Mouse (Mus musculus) left cerebral cortex, adult 9 months (tissue): Measurements from ENCODE around the gene Ddx18.

Source experiments
- DNase-seq, 2 experiments: peaks; one replicate each; pipeline ENCODE4 v3.0.0; 2022; ENCODE audit warnings: low spot score in 2 of 2

The Ddx18 gene

DNA sequence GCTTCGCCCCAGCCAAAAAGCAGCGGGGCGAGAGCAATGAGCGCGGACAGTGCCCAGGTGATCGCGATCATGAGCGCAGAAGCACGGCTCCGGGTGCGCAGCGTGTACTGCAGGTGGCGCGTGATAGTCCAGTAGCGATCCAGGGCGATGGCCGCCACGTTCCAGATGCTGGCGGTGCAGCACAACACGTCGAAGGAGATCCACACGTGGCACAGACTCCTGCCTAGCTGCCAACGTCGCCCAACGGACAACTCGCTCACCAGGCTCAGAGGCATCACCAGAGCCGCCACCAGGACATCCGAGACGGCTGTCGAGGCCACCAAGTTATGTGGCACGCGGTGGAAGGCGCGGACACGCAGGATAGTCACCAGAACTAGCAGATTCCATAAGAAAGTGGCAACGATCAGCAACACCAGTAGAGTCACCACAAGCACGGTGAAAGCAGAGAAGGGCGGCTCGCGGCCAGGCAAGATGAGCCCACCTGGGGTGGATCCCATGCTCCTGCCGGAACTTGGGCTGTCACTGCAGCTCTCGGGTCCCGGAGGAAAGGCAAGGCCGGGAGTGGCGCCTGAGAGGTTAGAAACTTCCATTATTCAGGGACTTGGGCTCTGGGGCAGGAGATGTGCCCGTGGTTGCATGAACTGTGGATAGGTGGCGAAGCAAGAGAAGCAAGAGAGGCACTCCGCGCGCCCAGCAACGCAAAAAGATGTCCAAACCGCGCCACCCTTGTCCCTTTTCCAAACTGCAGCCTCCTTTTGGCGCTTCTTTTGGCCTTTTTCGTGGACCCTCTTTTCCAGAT, 40.0 kb downstream of the Ddx18 start:
- DNase-seq = peak in 1 of 2 experiments; percentile 10

DNA sequence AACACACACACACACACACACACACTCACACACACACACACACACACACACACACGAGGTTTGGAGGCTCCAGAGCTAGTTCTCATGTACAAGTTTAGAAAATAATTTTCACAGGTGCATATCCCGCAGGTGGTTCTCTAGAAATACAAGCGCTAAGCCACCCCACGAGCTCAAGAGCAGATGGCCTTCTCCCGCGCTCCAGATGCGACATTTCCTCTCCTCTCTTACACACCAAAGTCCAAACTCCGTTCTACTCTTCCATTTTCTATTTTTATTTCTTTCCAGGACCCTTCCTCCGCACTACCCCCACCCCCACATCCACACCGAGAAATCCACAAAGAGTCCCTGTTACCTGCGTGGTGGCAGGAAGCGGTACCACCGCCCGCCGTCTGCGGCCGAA, 40.7 kb downstream of the Ddx18 start:
- peak in 1 of 2 experiments; percentile 65 for DNase-seq

DNA sequence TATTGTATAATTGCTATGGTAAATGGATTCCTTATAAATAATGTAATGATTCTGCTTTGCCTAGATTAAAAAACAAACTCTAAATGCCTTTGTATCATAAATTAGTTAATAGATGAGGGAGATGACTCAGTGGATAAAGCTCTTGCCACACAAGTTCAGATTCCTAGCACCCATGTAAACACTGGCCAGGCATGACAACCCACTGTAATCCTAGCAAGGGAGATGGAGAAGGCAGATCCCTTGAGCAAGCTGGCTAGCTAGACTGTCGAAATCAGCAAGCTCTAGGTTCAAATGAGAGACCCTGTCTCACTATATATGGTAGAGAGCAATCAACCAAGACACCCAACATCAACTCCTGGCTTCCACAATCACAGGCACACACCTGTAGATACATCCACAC, 49.2 kb downstream of the Ddx18 start:
- no peak for DNase-seq

DNA sequence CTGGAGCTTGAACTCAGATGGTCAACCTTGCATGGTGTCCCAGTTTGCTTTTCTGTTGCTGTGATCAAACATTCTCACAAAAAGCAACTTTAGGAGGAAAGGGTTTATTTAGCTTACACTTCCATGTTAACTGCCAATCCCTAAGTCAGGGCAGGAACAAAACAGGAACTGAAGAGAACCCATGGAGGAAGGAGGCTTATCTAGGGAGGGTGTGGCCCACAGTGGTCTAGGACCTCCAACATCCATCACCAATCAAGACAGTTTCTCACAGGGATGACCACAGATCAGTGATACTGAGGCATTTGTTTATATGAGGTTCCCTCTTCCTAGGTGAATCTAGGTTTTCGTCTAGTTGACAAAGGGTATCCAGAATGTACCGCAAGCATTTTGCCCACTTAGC, 55.8 kb downstream of the Ddx18 start:
- DNase-seq = no peak

DNA sequence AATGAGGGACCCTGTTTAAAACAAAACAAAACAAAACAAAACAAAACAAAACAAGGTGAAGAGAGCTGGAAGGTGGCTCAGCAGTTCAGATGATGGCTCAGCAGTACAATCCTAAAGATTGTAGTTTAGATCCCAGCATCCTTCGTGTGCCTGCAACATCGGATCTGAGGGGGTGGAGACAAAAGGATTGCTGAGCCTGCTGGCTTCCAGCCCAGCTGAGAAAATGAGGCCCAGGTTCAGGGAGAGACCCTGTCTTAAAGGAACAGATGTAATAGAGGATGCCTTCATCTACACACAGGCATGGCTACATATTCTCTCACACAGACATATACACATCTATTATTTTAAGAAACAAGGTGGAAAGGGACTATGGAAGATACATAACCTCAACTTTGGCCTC, 56.6 kb downstream of the Ddx18 start:
- no peak for DNase-seq

DNA sequence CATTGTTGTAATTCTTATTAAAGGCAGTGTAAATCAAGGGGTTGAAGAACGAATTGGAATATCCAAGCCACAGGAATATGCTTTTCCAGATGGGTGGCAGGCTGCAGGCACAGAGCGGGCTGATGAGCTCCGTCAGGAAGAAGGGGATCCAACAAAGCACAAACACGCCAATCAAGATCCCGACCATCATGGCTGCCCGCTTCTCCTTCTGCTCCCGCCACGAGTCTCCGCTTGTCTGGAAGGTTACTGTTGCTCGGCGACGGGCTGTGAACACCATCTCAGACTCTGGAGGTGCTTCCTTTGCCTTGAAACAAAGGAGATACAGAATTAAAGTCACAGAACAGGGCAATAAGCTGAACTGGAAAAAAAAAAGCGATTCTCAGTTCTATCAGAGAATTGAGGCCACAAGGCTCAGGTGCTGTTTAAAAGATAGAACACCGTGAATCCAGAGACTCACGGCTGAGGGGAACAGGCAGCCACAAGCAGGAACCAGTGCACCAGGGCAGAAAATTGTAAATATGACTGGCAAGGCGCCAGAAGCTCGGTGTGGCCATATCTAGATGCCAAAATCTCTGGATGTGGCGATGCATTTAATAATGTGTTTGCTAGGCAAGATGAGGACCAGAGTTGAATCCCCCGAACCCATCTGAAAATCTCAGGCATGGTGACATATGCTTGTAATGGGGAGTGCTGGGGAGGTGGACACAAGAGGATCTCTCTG, 57.2 kb downstream of the Ddx18 start:
- DNase-seq = no peak

DNA sequence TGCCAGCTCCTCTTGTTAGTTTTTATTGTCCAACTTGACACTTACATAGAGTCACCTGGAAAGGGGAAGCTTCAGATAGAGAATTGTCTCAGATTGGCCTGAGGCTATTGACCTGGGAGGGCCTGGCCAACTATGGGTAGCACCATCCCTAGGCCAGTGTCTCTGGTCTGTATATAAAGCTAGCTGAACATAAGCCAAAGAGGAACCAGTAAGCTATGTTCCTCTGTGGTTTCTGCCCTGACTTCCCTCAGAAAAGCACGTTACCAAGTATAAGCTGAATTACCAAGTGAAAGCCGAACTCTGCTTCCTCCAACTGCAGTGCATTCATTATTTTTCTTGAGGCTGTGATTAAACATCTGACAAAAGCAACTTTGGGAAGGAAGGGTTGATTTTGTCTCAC, 59.1 kb downstream of the Ddx18 start:
- no peak for DNase-seq
